8 mouse cellular contexts compared by ENCODE assay signal in the genomic region with DNA sequence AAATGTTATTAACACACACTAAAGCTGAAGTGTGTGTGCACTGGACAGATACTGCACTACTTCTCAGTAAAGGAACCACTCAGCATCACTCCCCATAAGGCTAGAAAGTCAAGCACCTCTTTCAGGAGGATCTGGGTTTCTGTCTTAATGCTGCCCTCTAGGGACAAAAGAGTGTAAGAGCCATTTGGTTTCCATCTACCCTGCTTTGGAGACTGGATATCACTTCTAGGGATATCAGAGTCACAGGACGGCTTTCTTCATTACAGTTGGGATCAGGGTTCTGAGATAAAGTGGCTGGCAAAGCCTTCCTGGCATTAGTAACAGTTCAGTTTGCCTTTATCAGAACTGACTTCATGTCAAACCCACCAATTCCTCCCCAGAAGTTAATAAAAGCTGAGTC.
DNase-seq lines count a peak whose midpoint lies in the region; ATAC-seq and TF ChIP-seq lines count a peak whose summit lies in the region.

No protein-coding gene starts in this region.

- in situ Hi-C loops in Patski (cut with MboI; ENCODE audit: low pct_unique_long_range_greater_than_20kb) = loop anchor here (5.0 kb wide), 2 partner anchors 100 to 150 kb away; no protein-coding TSS in a partner anchor

- 17% methylated on average over 1 of the region's 1 CpGs for WGBS in embryonic facial prominence, embryonic 11.5 days

- peak; percentile 82 for TF ChIP-seq CTCF in Patski (IDR thresholded peaks at IDR 0.05)

- no peak overlapping the region for H3K4me3 ChIP-seq in embryonic facial prominence, embryonic 11.5 days (ENCODE audit: low read depth, low read length)

- H3K4me1 ChIP-seq in embryonic facial prominence, embryonic 11.5 days (ENCODE audit: control insufficient read depth, insufficient read depth, low read length) = peaks cover 4% of the 10 kb centered on the region

- no peak for ATAC-seq in Patski
- no peak for ATAC-seq in embryonic facial prominence, embryonic 11.5 days (replicated peaks; ENCODE audit: insufficient number of reproducible peaks, low FRiP score, low TSS enrichment, low read depth)
- peak; percentile 55 for ATAC-seq in megakaryocyte, adult 5-6 weeks (ENCODE audit: poor library complexity, severe bottlenecking)

- no peak overlapping the region for H3K9ac ChIP-seq in embryonic facial prominence, embryonic 11.5 days (replicated peaks; ENCODE audit: low read length)

- no peak overlapping the region for H3K4me2 ChIP-seq in embryonic facial prominence, embryonic 11.5 days (ENCODE audit: low read depth, low read length)

- peak; percentile 78 for DNase-seq in layer of hippocampus, adult 11-12 months (ENCODE audit: low spot score)
- DNase-seq in layer of hippocampus, postnatal 10 days (ENCODE audit: low spot score in 2 of 2) = no peak
- peak; percentile 11 to 40 for DNase-seq in CD8-positive naive resting alpha-beta T cell, adult 2 months (ENCODE audit: low read depth in 2 of 2, low spot score in 2 of 2)
- DNase-seq in Patski (ENCODE audit: low read depth, low spot score) = no peak
- peak; percentile 80 for DNase-seq in embryonic facial prominence, embryonic 11.5 days (ENCODE audit: low spot score)
- no peak for DNase-seq in gastrocnemius, postnatal 25 days
- DNase-seq in adrenal gland, adult 8-10 months = no peak

- no peaks in the 10 kb centered on the region for H3K36me3 ChIP-seq in embryonic facial prominence, embryonic 11.5 days (replicated peaks; ENCODE audit: control insufficient read depth, insufficient read depth, low read depth, low read length)

- POLR2A ChIA-PET in Patski (lab: Charles Lee) = interaction anchor here (1.0 to 1.6 kb wide), 2 partner anchors 11 to 102 kb away, joined by 3 read pairs; no protein-coding TSS in a partner anchor

- no peaks in the 10 kb centered on the region for H3K27me3 ChIP-seq in Patski
- H3K27me3 ChIP-seq in embryonic facial prominence, embryonic 11.5 days (ENCODE audit: control insufficient read depth, insufficient read depth, low read length) = no peaks in the 10 kb centered on the region

- CTCF ChIA-PET in Patski (lab: Charles Lee) = interaction anchor here (0.8 to 3.2 kb wide), 13 partner anchors 8 to 105 kb away, joined by 3 to 22 read pairs (median 5); a partner anchor contains a TSS

- H3K9me3 ChIP-seq in embryonic facial prominence, embryonic 11.5 days (replicated peaks; ENCODE audit: control insufficient read depth, low read length) = no peaks in the 10 kb centered on the region

- no peak overlapping the region for H3K27ac ChIP-seq in embryonic facial prominence, embryonic 11.5 days (replicated peaks; ENCODE audit: low read depth, low read length)

Comparison
In these comparisons a context has a peak if more than half of its experiments do, and no peak if none do; other contexts are left out.
1. DNase-seq: peak in layer of hippocampus, adult 11-12 months (single experiment), CD8-positive naive resting alpha-beta T cell, adult 2 months (2 of 2) and embryonic facial prominence, embryonic 11.5 days (single experiment); none in layer of hippocampus, postnatal 10 days (0 of 2), Patski (single experiment), gastrocnemius, postnatal 25 days (single experiment) and adrenal gland, adult 8-10 months (single experiment).